Mouse (Mus musculus) right cerebral cortex, postnatal 10 days (tissue): ENCODE measurements at regions not wholly inside any gene's neighbourhood (a gene's known extent, or its start where the extent isn't known, plus 50 kb on each side); places are given as distances from the start of the nearest gene placed in this dataset.
A peak's percentile ranks its signal among the peaks of the same experiment; 100 is the strongest.
"Not testable (repeated sequence)": the region's sequence is repeated elsewhere in the genome, so short reads cannot be mapped to it uniquely, and the experiment has no call there.

Experiments used
- DNase-seq, 2 experiments: peaks; one replicate each; pipeline ENCODE4 v3.0.0; 2021; ENCODE audit warnings: low spot score in 2 of 2

- no peak for DNase-seq
Measured at GRCm38 (mm10) chr9:53045788-53046187, 202.1 kb downstream of the Ddx10 start.

GRCm38 (mm10) chr9:53033797-53034196 is 214.1 kb downstream of the Ddx10 start:
- no peak for DNase-seq

- no peak for DNase-seq
Measured at GRCm38 (mm10) chr9:53022096-53022495, 225.8 kb downstream of the Ddx10 start.

- DNase-seq = no peak
Measured at GRCm38 (mm10) chr9:53010741-53011140, 237.1 kb downstream of the Ddx10 start.

- no peak for DNase-seq
Measured at GRCm38 (mm10) chr9:53007395-53007794, 240.5 kb downstream of the Ddx10 start.

GRCm38 (mm10) chr9:53006085-53006484 is 241.8 kb downstream of the Ddx10 start:
- no peak for DNase-seq

- no peak for DNase-seq
Measured at GRCm38 (mm10) chr9:53004253-53004978, 243.4 kb downstream of the Ddx10 start.

GRCm38 (mm10) chr9:52976041-52976440 is 271.8 kb downstream of the Ddx10 start:
- DNase-seq = no peak

GRCm38 (mm10) chr9:52965631-52966030 is 282.2 kb downstream of the Ddx10 start:
- no peak for DNase-seq

GRCm38 (mm10) chr9:52959668-52960067 is 280.1 kb upstream of the AI593442 start:
- peak; percentile 38 to 45 for DNase-seq

- no peak for DNase-seq
Measured at GRCm38 (mm10) chr9:52957245-52957644, 277.7 kb upstream of the AI593442 start.

GRCm38 (mm10) chr9:52944081-52944480 is 264.5 kb upstream of the AI593442 start:
- no peak for DNase-seq

- DNase-seq = no peak
Measured at GRCm38 (mm10) chr9:52941637-52941983, 262.0 kb upstream of the AI593442 start.

- peak; percentile 52 to 56 for DNase-seq
Measured at GRCm38 (mm10) chr9:52940964-52941636, 261.5 kb upstream of the AI593442 start.

- no peak for DNase-seq
Measured at GRCm38 (mm10) chr9:52935082-52935481, 255.5 kb upstream of the AI593442 start.

- no peak for DNase-seq
Measured at GRCm38 (mm10) chr9:52917516-52917915, 237.9 kb upstream of the AI593442 start.

- DNase-seq = not testable (repeated sequence)
Measured at GRCm38 (mm10) chr9:52888653-52889052, 209.1 kb upstream of the AI593442 start.

GRCm38 (mm10) chr9:52887997-52888396 is 208.4 kb upstream of the AI593442 start:
- DNase-seq = not testable (repeated sequence)

- no peak for DNase-seq
Measured at GRCm38 (mm10) chr9:52867236-52867635, 187.7 kb upstream of the AI593442 start.

GRCm38 (mm10) chr9:52860327-52860726 is 180.7 kb upstream of the AI593442 start:
- DNase-seq = no peak

- peak; percentile 29 to 53 for DNase-seq
Measured at GRCm38 (mm10) chr9:52858411-52858810, 178.8 kb upstream of the AI593442 start.

- no peak for DNase-seq
Measured at GRCm38 (mm10) chr9:52853338-52853737, 173.8 kb upstream of the AI593442 start.

GRCm38 (mm10) chr9:52850552-52850951 is 171.0 kb upstream of the AI593442 start:
- DNase-seq = no peak
